Mouse (Mus musculus): ENCODE measurements around the gene 4930432M17Rik. TPM values are rescaled to one million over a fixed set of nuclear protein-coding genes. Genes with fewer than 3 reads are reported as not detected.

4930432M17Rik gene
- polyA plus RNA-seq, 1 experiment from 2014 or later: not detected

- Histone ChIP-seq H3K36me3 (ENCODE audit: control insufficient read depth, insufficient read depth, low read length) (no peaks in the 10 kb centered on the region), H3K27ac (ENCODE audit: low read depth, low read length) (no peak overlapping the region), H3K9ac (ENCODE audit: low read length) (no peak overlapping the region), H3K4me2 (ENCODE audit: low read depth, low read length, severe bottlenecking) (no peak overlapping the region), H3K4me3 (ENCODE audit: low read depth, low read length) (no peak overlapping the region), H3K9me3 (ENCODE audit: control insufficient read depth, low read length) (no peaks in the 10 kb centered on the region), H3K4me1 (replicated peaks; ENCODE audit: control insufficient read depth, insufficient read depth, low read length) (peaks cover 7% of the 10 kb centered on the region), H3K27me3 (ENCODE audit: control insufficient read depth, insufficient read depth, low read length) (no peaks in the 10 kb centered on the region)
- DNase-seq (ENCODE audit: low spot score) (no peak), ATAC-seq (replicated peaks; ENCODE audit: low FRiP score) (no peak)
- 82% methylated on average over 5 of the region's 5 CpGs for WGBS
These were observed 35.5 kb downstream of the 4930432M17Rik start for GRCm38 (mm10) chr3:121706087-121706486.

GRCm38 (mm10) chr3:121707106-121707505 is 36.5 kb downstream of the 4930432M17Rik start:
- no peak overlapping the region for H3K4me3 ChIP-seq (ENCODE audit: low read depth, low read length)
- no peaks in the 10 kb centered on the region; the same call in 1 of the 2 replicates for H3K4me1 ChIP-seq (replicated peaks; ENCODE audit: control insufficient read depth, insufficient read depth, low read length)
- no peaks in the 10 kb centered on the region for H3K9me3 ChIP-seq (ENCODE audit: control insufficient read depth, low read length)
- H3K27ac ChIP-seq (ENCODE audit: low read depth, low read length): no peak overlapping the region
- no peaks in the 10 kb centered on the region for H3K36me3 ChIP-seq (ENCODE audit: control insufficient read depth, insufficient read depth, low read length)
- no peak overlapping the region for H3K4me2 ChIP-seq (ENCODE audit: low read depth, low read length, severe bottlenecking)
- DNase-seq (ENCODE audit: low spot score) (no peak), ATAC-seq (replicated peaks; ENCODE audit: low FRiP score) (no peak)
- H3K9ac ChIP-seq (ENCODE audit: low read length): no peak overlapping the region
- 88% methylated on average over 4 of the region's 4 CpGs for WGBS
- no peaks in the 10 kb centered on the region for H3K27me3 ChIP-seq (ENCODE audit: control insufficient read depth, insufficient read depth, low read length)

DNA sequence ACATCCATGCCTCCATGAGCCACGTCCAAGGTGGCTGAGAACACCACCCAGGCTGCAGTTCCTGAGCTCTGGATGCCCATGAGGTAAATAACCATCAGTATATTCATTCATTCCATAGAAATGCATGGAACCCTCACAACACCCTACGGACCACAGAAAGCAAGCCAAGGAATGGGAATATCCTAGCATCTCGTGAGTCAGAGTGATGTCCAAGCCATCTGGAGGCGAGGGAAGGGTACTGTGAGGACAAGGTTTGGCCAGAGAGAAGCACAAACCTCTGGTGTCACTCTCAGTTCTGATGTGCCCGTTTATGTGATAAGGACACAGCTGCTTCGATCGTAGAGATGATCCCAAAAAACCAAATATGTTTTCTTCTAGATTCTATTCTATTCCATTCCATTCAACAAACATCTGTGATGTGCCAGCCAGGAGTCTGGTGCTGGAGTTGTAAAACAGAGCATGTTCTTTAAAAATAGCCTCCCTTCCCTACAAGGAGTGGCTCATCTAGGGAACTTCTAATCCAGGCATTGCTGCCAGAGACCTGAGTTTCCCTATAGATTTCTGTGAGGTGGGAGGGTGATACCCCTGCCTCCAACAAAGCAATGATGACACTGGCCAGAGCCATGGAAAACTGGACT is 40.5 kb downstream of the 4930432M17Rik start:
- 85% methylated on average over 7 of the region's 7 CpGs for WGBS
- no peaks in the 10 kb centered on the region for H3K4me1 ChIP-seq (replicated peaks; ENCODE audit: control insufficient read depth, insufficient read depth, low read length)
- no peak for ATAC-seq (replicated peaks; ENCODE audit: low FRiP score)

DNA sequence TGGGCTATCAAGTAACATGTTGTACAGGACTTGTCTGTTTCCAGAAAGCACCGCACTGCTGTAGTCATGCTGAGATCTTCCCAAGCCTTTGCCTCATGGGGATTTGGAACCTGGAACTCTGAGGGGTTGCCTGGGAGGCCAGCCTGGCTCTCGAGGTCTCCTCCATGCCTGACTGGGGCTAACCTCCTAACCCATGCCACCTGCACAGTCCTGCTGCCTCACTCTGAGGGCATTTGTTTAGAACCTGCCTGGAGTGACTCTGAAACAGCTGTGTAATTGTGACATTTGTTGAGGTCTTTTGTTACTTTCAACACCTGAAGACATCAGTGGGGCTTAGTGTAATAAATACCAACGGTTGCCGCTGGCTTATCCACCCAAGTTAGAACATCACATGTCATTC is 41.7 kb downstream of the 4930432M17Rik start:
- Histone ChIP-seq H3K4me3 (ENCODE audit: low read depth, low read length) (no peak overlapping the region), H3K9ac (ENCODE audit: low read length) (no peak overlapping the region), H3K27ac (ENCODE audit: low read depth, low read length) (no peak overlapping the region), H3K4me1 (replicated peaks; ENCODE audit: control insufficient read depth, insufficient read depth, low read length) (no peaks in the 10 kb centered on the region), H3K27me3 (ENCODE audit: control insufficient read depth, insufficient read depth, low read length) (no peaks in the 10 kb centered on the region), H3K4me2 (ENCODE audit: low read depth, low read length, severe bottlenecking) (no peak overlapping the region), H3K9me3 (ENCODE audit: control insufficient read depth, low read length) (no peaks in the 10 kb centered on the region), H3K36me3 (ENCODE audit: control insufficient read depth, insufficient read depth, low read length) (no peaks in the 10 kb centered on the region)
- no peak for ATAC-seq (replicated peaks; ENCODE audit: low FRiP score)
- DNase-seq (ENCODE audit: low spot score): no peak
- 85% methylated on average over 4 of the region's 4 CpGs for WGBS

More for the DNA sequence above, 40.5 kb downstream of the 4930432M17Rik start:
- H3K9ac ChIP-seq (ENCODE audit: low read length): no peak overlapping the region
- no peak overlapping the region for H3K4me3 ChIP-seq (ENCODE audit: low read depth, low read length)
- no peak overlapping the region for H3K27ac ChIP-seq (ENCODE audit: low read depth, low read length)
- no peak for DNase-seq (ENCODE audit: low spot score)
- H3K36me3 ChIP-seq (ENCODE audit: control insufficient read depth, insufficient read depth, low read length): no peaks in the 10 kb centered on the region
- H3K27me3 ChIP-seq (ENCODE audit: control insufficient read depth, insufficient read depth, low read length): no peaks in the 10 kb centered on the region
- no peak overlapping the region for H3K4me2 ChIP-seq (ENCODE audit: low read depth, low read length, severe bottlenecking)
- no peaks in the 10 kb centered on the region for H3K9me3 ChIP-seq (ENCODE audit: control insufficient read depth, low read length)

- WGBS: 89% methylated on average over 17 of the region's 17 CpGs
These were observed 42.7 kb downstream of the 4930432M17Rik start for GRCm38 (mm10) chr3:121713151-121713701.

DNA sequence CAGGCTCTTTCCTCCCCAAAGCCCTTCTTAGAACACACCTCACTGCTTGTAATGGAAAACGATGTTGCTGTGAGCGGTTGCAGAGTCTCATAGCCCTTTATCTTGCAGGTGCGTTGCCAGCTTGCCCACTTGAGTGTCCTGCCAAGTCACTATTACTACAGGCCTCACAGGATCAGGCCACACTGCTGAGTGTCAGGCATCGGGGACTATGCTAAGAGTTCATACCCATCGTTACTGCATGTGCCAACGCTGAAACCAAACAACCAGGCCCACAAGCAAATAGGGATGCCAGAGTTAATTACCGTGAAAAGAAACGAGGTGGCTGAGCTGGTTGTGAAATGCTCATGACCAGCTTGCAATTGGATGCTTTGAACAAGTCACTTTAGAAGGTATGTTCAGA is 43.3 kb downstream of the 4930432M17Rik start:
- ATAC-seq (replicated peaks; ENCODE audit: low FRiP score): no peak
- no peak overlapping the region for H3K27ac ChIP-seq (ENCODE audit: low read depth, low read length)

More at GRCm38 (mm10) chr3:121713151-121713701, 42.7 kb downstream of the 4930432M17Rik start:
- H3K27ac ChIP-seq (ENCODE audit: low read depth, low read length): no peak overlapping the region
- no peak for DNase-seq (ENCODE audit: low spot score)
- H3K27me3 ChIP-seq (ENCODE audit: control insufficient read depth, insufficient read depth, low read length): no peaks in the 10 kb centered on the region
- H3K4me2 ChIP-seq (ENCODE audit: low read depth, low read length, severe bottlenecking): no peak overlapping the region
- no peaks in the 10 kb centered on the region for H3K36me3 ChIP-seq (ENCODE audit: control insufficient read depth, insufficient read depth, low read length)
- no peaks in the 10 kb centered on the region for H3K4me1 ChIP-seq (replicated peaks; ENCODE audit: control insufficient read depth, insufficient read depth, low read length)
- no peak overlapping the region for H3K4me3 ChIP-seq (ENCODE audit: low read depth, low read length)
- ATAC-seq (replicated peaks; ENCODE audit: low FRiP score): no peak
- no peak overlapping the region for H3K9ac ChIP-seq (ENCODE audit: low read length)
- H3K9me3 ChIP-seq (ENCODE audit: control insufficient read depth, low read length): no peaks in the 10 kb centered on the region

DNA sequence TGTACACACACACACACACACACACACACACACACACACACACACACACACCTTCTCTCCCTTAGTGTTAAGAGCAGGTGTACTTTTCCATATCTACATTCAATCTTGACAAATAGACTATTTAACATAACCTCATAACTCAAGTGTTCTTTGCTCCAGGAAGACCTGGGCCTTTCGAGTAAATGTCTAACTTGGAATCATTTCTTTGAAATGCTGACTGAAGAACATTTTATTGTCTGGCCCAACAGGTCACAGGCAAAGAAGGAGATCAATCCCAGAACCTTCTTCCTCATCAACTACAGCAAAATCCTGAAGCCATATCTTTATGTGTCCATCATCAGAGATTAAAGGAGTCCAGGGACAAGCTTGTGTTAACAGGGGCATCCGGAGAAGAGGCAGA is 43.9 kb downstream of the 4930432M17Rik start:
- no peaks in the 10 kb centered on the region for H3K27me3 ChIP-seq (ENCODE audit: control insufficient read depth, insufficient read depth, low read length)
- H3K27ac ChIP-seq (ENCODE audit: low read depth, low read length): no peak overlapping the region
- DNase-seq (ENCODE audit: low spot score) (no peak), ATAC-seq (replicated peaks; ENCODE audit: low FRiP score) (no peak)
- no peaks in the 10 kb centered on the region for H3K36me3 ChIP-seq (ENCODE audit: control insufficient read depth, insufficient read depth, low read length)
- no peak overlapping the region for H3K4me2 ChIP-seq (ENCODE audit: low read depth, low read length, severe bottlenecking)
- H3K4me3 ChIP-seq (ENCODE audit: low read depth, low read length): no peak overlapping the region
- H3K9ac ChIP-seq (ENCODE audit: low read length): no peak overlapping the region
- no peaks in the 10 kb centered on the region for H3K4me1 ChIP-seq (replicated peaks; ENCODE audit: control insufficient read depth, insufficient read depth, low read length)
- no peaks in the 10 kb centered on the region for H3K9me3 ChIP-seq (ENCODE audit: control insufficient read depth, low read length)
- 85% methylated on average over 2 of the region's 2 CpGs for WGBS

More for the DNA sequence above, 43.3 kb downstream of the 4930432M17Rik start:
- H3K36me3 ChIP-seq (ENCODE audit: control insufficient read depth, insufficient read depth, low read length): no peaks in the 10 kb centered on the region
- no peaks in the 10 kb centered on the region for H3K4me1 ChIP-seq (replicated peaks; ENCODE audit: control insufficient read depth, insufficient read depth, low read length)
- no peak overlapping the region for H3K4me2 ChIP-seq (ENCODE audit: low read depth, low read length, severe bottlenecking)
- no peak overlapping the region for H3K9ac ChIP-seq (ENCODE audit: low read length)
- H3K27me3 ChIP-seq (ENCODE audit: control insufficient read depth, insufficient read depth, low read length): no peaks in the 10 kb centered on the region
- 71% methylated on average over 8 of the region's 8 CpGs for WGBS
- DNase-seq (ENCODE audit: low spot score): no peak
- no peak overlapping the region for H3K4me3 ChIP-seq (ENCODE audit: low read depth, low read length)
- no peaks in the 10 kb centered on the region for H3K9me3 ChIP-seq (ENCODE audit: control insufficient read depth, low read length)

DNA sequence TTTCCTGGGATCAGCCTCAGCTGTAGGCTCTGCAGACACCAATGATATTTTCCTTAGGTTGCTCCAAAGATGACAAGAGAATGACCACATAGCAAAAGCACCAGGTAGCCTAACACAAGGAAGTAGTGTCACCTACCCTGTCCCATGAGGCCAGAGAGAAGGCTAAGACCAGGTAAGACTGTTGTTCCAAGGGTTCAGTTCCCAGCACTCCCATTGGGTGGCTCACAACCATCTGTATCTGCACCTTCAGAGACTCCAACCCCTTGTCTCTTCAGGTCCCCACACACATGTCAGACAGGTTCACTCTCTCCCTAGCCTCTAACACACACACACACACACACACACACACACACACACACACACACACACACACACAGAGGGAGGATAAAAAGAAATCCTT is 44.8 kb downstream of the 4930432M17Rik start:
- no peaks in the 10 kb centered on the region for H3K27me3 ChIP-seq (ENCODE audit: control insufficient read depth, insufficient read depth, low read length)
- DNase-seq (ENCODE audit: low spot score) (no peak), ATAC-seq (replicated peaks; ENCODE audit: low FRiP score) (no peak)
- H3K9ac ChIP-seq (ENCODE audit: low read length): no peak overlapping the region
- H3K27ac ChIP-seq (ENCODE audit: low read depth, low read length): no peak overlapping the region
- no peaks in the 10 kb centered on the region for H3K36me3 ChIP-seq (ENCODE audit: control insufficient read depth, insufficient read depth, low read length)
- no peak overlapping the region for H3K4me2 ChIP-seq (ENCODE audit: low read depth, low read length, severe bottlenecking)
- no peaks in the 10 kb centered on the region for H3K4me1 ChIP-seq (replicated peaks; ENCODE audit: control insufficient read depth, insufficient read depth, low read length)
- H3K9me3 ChIP-seq (ENCODE audit: control insufficient read depth, low read length): no peaks in the 10 kb centered on the region
- H3K4me3 ChIP-seq (ENCODE audit: low read depth, low read length): no peak overlapping the region

Data from forebrain, embryonic 11.5 days (tissue).